Mouse (Mus musculus): ENCODE measurements around the gene Spaca4.

DNA sequence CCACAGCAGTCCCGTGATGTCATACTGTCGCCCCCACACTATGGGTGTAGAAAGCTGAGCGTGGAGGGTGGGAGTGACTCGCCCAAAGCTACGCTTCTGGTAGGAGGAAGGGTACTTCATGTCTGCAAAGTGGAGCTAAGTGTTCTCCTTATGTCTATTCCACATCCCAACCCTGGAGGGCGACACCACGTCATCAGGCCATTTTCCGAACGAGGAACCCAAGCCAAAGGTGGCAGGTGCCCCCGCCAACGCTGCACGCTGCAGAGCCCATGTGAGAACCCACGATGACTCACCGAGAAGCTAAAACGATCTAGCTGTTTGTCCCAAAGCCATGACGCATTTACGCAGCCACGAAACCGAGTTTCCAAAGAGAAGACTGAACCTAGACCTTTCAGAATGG is 16.7 kb upstream of the Spaca4 start:
- TF ChIP-seq CTCF (IDR thresholded peaks at IDR 0.05; ENCODE audit: extremely low read depth, insufficient read depth, insufficient read length, insufficient replicate concordance) (no peak), POLR2A (IDR thresholded peaks at IDR 0.05; ENCODE audit: low read depth, low read length) (no peak)
